Mouse (Mus musculus) heart, postnatal 14 days (tissue): ENCODE measurements around the gene Neurl1a. TPM values are rescaled to one million over a fixed set of nuclear protein-coding genes. Genes with fewer than 3 reads are reported as not detected.

Source experiments
- DNase-seq, 2 experiments: peaks; one replicate each; pipeline ENCODE4 v3.0.0; 2021 to 2022
- intact Hi-C: fragments of 180-260 bp; cut with DNase I; formaldehyde crosslinking; loops from one replicate; pipeline ENCODE4 v1.15.1; 2025
- total RNA-seq, 2 experiments: library from RNA; stranded (reverse); gene quantifications; 2 replicates each; pipeline ENCODE4 v1.2.3; 2021

Gene Neurl1a
- total RNA-seq, 2 experiments from 2014 or later: 0.69 to 1.0 TPM

GRCm38 (mm10) chr19:47233087-47233486, 54.5 kb downstream of the Neurl1a start:
- no peak for DNase-seq
- intact Hi-C loops: no loop called here

GRCm38 (mm10) chr19:47240076-47240475, 61.5 kb downstream of the Neurl1a start:
- intact Hi-C loops: no loop called here

GRCm38 (mm10) chr19:47240957-47241356, 62.3 kb downstream of the Neurl1a start:
- no peak for DNase-seq
- intact Hi-C loops: no loop called here

More at GRCm38 (mm10) chr19:47240076-47240475, 61.5 kb downstream of the Neurl1a start:
- DNase-seq: no peak

GRCm38 (mm10) chr19:47242227-47242626, 63.6 kb downstream of the Neurl1a start:
- no peak for DNase-seq
- intact Hi-C loops: no loop called here

- no peak for DNase-seq
- intact Hi-C loops: no loop called here
These were observed 66.9 kb downstream of the Neurl1a start for GRCm38 (mm10) chr19:47245512-47245911.

- DNase-seq: no peak
- intact Hi-C loops: no loop called here
These were observed 69.2 kb downstream of the Neurl1a start for GRCm38 (mm10) chr19:47247791-47248190.

- no peak for DNase-seq
These were observed 69.7 kb downstream of the Neurl1a start for GRCm38 (mm10) chr19:47248296-47248695.

GRCm38 (mm10) chr19:47248906-47249568, 70.4 kb downstream of the Neurl1a start:
- DNase-seq: no peak
- intact Hi-C loops: no loop called here

More at GRCm38 (mm10) chr19:47248296-47248695, 69.7 kb downstream of the Neurl1a start:
- intact Hi-C loops: no loop called here

- DNase-seq: no peak
- intact Hi-C loops: no loop called here
These were observed 72.3 kb downstream of the Neurl1a start for GRCm38 (mm10) chr19:47250931-47251330.

GRCm38 (mm10) chr19:47253053-47253628, 74.5 kb downstream of the Neurl1a start:
- DNase-seq: no peak
- intact Hi-C loops: no loop called here

GRCm38 (mm10) chr19:47255036-47255435, 76.4 kb downstream of the Neurl1a start:
- no peak for DNase-seq
- intact Hi-C loops: loop anchor here (5.0 kb wide), 1 partner anchor 78 kb away; the partner anchor contains the start of gene Neurl1a

GRCm38 (mm10) chr19:47255919-47256318, 77.3 kb downstream of the Neurl1a start:
- intact Hi-C loops: loop anchor here (5.0 kb wide), 1 partner anchor 79 kb away; the partner anchor contains the start of gene Neurl1a
- DNase-seq: no peak

- intact Hi-C loops: loop anchor here (5.0 kb wide), 1 partner anchor 82 kb away; the partner anchor contains the start of gene Neurl1a
These were observed 81.0 kb downstream of the Neurl1a start for GRCm38 (mm10) chr19:47259581-47259980.

GRCm38 (mm10) chr19:47261196-47261595, 82.6 kb downstream of the Neurl1a start:
- DNase-seq: no peak
- intact Hi-C loops: no loop called here

More at GRCm38 (mm10) chr19:47259581-47259980, 81.0 kb downstream of the Neurl1a start:
- DNase-seq: peak in 1 of 2 experiments; percentile 49

- intact Hi-C loops: loop anchor here (1.0 kb wide), 1 partner anchor 75 kb away; no protein-coding TSS in a partner anchor
- no peak for DNase-seq
These were observed 85.0 kb downstream of the Neurl1a start for GRCm38 (mm10) chr19:47263621-47264020.

- peak; percentile 79 to 86 for DNase-seq
- intact Hi-C loops: loop anchor here (1.0 kb wide), 1 partner anchor 74 kb away; no protein-coding TSS in a partner anchor
These were observed 85.9 kb downstream of the Neurl1a start for GRCm38 (mm10) chr19:47264322-47265092.

- DNase-seq: no peak
- intact Hi-C loops: no loop called here
These were observed 87.6 kb downstream of the Neurl1a start for GRCm38 (mm10) chr19:47266070-47266801.

- no peak for DNase-seq
- intact Hi-C loops: no loop called here
These were observed 88.4 kb downstream of the Neurl1a start for GRCm38 (mm10) chr19:47267066-47267465.

- peak in 1 of 2 experiments; percentile 54 for DNase-seq
- intact Hi-C loops: loop anchor here (10.0 kb wide), 1 partner anchor 205 kb away; no protein-coding TSS in a partner anchor
These were observed 91.1 kb downstream of the Neurl1a start for GRCm38 (mm10) chr19:47269729-47270128.

GRCm38 (mm10) chr19:47270520-47270919, 91.9 kb downstream of the Neurl1a start:
- intact Hi-C loops: loop anchor here (10.0 kb wide), 1 partner anchor 204 kb away; no protein-coding TSS in a partner anchor

More at GRCm38 (mm10) chr19:47270520-47270919, 91.9 kb downstream of the Neurl1a start:
- no peak for DNase-seq
